Mouse (Mus musculus): Measurements from ENCODE around the gene Pgf. TPM values are rescaled to one million over a fixed set of nuclear protein-coding genes. Genes with fewer than 3 reads are reported as not detected.

The Pgf gene
- polyA plus RNA-seq, 1 experiment from 2014 or later = 13.1 TPM

DNA sequence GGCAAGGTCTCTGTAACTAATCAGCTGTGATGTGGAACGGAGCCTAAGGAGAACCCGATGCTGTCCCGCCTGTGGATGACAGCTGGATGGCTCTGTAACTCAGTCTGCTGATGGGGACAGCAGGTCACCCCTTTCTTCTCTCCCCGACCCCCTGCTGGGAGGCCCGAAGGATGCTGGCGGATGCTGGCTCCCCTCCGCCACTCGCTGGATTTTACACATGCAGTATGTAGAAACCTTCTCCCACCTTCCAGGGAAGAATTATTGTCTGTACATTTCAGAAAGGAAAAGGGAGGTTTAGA lies 4.7 kb upstream of the Pgf start:
- Histone ChIP-seq H3K4me3 (ENCODE audit: low read length) (no peak overlapping the region), H3K4me1 (ENCODE audit: control insufficient read depth, insufficient read depth, low read depth, low read length) (peaks cover 13% of the 10 kb centered on the region), H3K27ac (ENCODE audit: low read depth, low read length) (no peak overlapping the region), H3K9me3 (ENCODE audit: control insufficient read depth, low read length) (no peaks in the 10 kb centered on the region), H3K27me3 (replicated peaks; ENCODE audit: control insufficient read depth, insufficient read depth, low read length) (peaks cover 4% of the 10 kb centered on the region; the same call in 1 of the 2 replicates), H3K4me2 (ENCODE audit: low read length) (0 out of 2 replicates have a peak overlapping the region, but pooled peaks have one; percentile 20), H3K36me3 (ENCODE audit: control insufficient read depth, insufficient read depth, low read length) (no peaks in the 10 kb centered on the region), H3K9ac (ENCODE audit: low read depth, low read length) (no peak overlapping the region)
- ATAC-seq = 0 out of 2 replicates have a peak, but pooled peaks have one; percentile 22
- WGBS = 5% methylated on average over 8 of the region's 8 CpGs

DNA sequence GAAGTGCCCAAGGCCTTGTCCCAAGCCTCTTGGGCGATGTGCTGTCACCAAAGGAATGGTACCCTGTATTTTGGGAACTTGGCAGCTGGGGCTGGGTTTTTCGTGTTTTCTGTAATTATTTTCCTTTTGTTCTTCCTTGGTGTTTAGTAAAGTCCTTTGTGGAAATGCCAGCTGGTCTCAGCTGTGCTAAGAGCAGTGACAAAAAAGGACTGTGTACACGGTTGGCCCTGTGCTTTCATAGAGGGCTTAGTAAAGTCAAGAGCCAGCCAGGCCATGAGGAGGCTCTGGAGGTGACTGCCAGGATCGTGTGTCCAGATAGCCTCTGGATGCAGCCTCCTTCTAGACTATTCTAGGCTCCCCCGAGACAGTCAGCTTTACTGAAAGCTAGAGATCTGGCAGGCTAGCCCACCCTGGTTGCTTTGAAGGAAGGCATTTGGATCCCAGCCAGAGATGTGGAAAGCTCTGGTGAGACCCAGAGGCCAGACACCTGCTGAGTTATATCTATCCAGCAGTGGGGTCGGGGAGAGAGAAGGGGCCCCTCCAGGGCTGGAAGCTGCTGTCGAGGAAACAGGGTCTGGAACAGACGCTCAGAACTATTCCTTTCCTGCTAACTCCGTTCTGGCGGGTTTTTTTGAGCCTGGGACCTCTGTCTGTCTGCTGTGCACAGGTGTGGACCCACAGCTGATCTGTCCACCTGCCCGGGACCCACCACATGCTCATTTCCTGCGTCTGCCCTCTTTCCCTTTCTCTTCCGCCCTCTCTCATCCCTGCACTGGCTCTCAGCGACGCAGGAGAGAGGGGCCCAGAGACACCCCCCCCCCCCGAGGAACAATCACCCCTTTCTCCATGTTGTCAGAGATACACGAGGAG lies 4.1 kb upstream of the Pgf start:
- ATAC-seq = 0 out of 2 replicates have a peak, but pooled peaks have one; percentile 17
- H3K4me1 ChIP-seq (ENCODE audit: control insufficient read depth, insufficient read depth, low read depth, low read length) = peaks cover 19% of the 10 kb centered on the region
- WGBS = 12% methylated on average over 17 of the region's 17 CpGs
- H3K36me3 ChIP-seq (ENCODE audit: control insufficient read depth, insufficient read depth, low read length) = no peaks in the 10 kb centered on the region
- H3K4me2 ChIP-seq (ENCODE audit: low read length) = 0 out of 2 replicates have a peak overlapping the region, but pooled peaks have one; percentile 20
- no peak overlapping the region for H3K4me3 ChIP-seq (ENCODE audit: low read length)
- no peak overlapping the region for H3K27ac ChIP-seq (ENCODE audit: low read depth, low read length)
- H3K27me3 ChIP-seq (replicated peaks; ENCODE audit: control insufficient read depth, insufficient read depth, low read length) = peaks cover 4% of the 10 kb centered on the region; the same call in 1 of the 2 replicates
- H3K9me3 ChIP-seq (ENCODE audit: control insufficient read depth, low read length) = no peaks in the 10 kb centered on the region
- H3K9ac ChIP-seq (ENCODE audit: low read depth, low read length) = no peak overlapping the region

DNA sequence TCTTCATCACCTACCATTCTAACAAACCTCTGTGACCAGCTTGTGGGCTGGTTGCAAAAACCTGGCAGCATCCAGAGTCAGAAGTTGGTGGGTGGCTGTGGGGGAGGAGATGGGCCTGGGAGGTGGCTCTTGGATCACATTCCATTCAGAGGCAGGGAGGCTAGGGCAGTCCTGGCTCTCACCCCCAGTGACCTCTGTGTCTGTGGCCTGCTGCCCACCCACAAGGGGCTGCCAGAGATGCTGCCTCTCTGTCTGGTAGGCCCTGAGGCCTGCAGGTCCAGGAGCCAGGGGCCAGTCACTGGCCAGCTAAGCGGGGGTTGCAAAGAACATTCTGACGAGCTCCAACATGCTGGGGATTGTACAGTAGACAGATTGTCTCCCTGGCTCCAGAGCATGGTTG lies 704 bp upstream of the Pgf start:
- peaks cover 38% of the 10 kb centered on the region for H3K4me1 ChIP-seq (ENCODE audit: control insufficient read depth, insufficient read depth, low read depth, low read length)

DNA sequence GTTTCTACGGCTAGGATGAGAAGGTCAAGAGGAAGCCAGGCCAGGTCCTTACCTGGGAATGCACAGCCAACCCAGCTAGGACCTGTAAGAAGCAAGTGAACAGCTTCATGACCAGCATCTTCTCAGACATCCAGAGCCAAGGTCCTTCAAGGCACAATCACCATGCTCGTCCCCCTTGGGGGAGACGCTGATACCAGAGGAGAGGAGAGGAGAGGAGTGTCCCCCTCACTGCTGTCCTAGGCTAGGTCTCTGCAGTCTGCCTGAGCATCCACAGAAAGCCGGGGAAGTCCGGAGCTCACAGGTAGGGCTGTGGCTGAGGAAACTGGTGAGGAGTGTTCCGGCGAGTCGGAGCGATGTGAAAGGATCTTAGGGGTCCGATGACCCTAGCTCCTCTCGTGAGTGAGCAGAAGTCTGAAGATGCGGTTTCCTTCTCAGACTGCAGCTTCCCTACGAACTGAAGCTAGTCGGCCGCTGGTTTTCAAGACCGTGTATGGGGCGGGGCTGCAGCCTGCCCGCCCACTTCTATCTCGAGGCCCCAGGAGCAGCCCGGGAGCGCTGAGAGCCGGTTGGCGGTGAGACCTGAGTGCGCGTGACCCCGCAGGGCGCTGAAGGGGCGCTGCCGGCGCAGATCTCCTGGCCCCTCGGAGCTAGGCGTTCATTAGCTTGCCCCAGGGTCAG lies 605 bp downstream of the Pgf start:
- 4% methylated on average over 32 of the region's 32 CpGs for WGBS
- peak overlapping the region; percentile 63 for H3K9ac ChIP-seq (ENCODE audit: low read depth, low read length)
- H3K4me2 ChIP-seq (ENCODE audit: low read length) = peak overlapping the region; percentile 78
- H3K4me1 ChIP-seq (ENCODE audit: control insufficient read depth, insufficient read depth, low read depth, low read length) = peaks cover 34% of the 10 kb centered on the region
- H3K36me3 ChIP-seq (ENCODE audit: control insufficient read depth, insufficient read depth, low read length) = no peaks in the 10 kb centered on the region
- H3K27ac ChIP-seq (ENCODE audit: low read depth, low read length) = no peak overlapping the region
- peaks cover 7% of the 10 kb centered on the region; the same call in 1 of the 2 replicates for H3K27me3 ChIP-seq (replicated peaks; ENCODE audit: control insufficient read depth, insufficient read depth, low read length)
- no peak for ATAC-seq
- H3K4me3 ChIP-seq (ENCODE audit: low read length) = peak overlapping the region; percentile 40
- no peaks in the 10 kb centered on the region for H3K9me3 ChIP-seq (ENCODE audit: control insufficient read depth, low read length)

More for the DNA sequence above, 704 bp upstream of the Pgf start:
- H3K4me3 ChIP-seq (ENCODE audit: low read length) = no peak overlapping the region
- WGBS = 70% methylated on average over 2 of the region's 2 CpGs
- H3K4me2 ChIP-seq (ENCODE audit: low read length) = no peak overlapping the region
- H3K9me3 ChIP-seq (ENCODE audit: control insufficient read depth, low read length) = no peaks in the 10 kb centered on the region
- no peaks in the 10 kb centered on the region for H3K36me3 ChIP-seq (ENCODE audit: control insufficient read depth, insufficient read depth, low read length)
- no peak for ATAC-seq
- H3K27me3 ChIP-seq (replicated peaks; ENCODE audit: control insufficient read depth, insufficient read depth, low read length) = peaks cover 7% of the 10 kb centered on the region; the same call in 1 of the 2 replicates
- no peak overlapping the region for H3K9ac ChIP-seq (ENCODE audit: low read depth, low read length)
- no peak overlapping the region for H3K27ac ChIP-seq (ENCODE audit: low read depth, low read length)

DNA sequence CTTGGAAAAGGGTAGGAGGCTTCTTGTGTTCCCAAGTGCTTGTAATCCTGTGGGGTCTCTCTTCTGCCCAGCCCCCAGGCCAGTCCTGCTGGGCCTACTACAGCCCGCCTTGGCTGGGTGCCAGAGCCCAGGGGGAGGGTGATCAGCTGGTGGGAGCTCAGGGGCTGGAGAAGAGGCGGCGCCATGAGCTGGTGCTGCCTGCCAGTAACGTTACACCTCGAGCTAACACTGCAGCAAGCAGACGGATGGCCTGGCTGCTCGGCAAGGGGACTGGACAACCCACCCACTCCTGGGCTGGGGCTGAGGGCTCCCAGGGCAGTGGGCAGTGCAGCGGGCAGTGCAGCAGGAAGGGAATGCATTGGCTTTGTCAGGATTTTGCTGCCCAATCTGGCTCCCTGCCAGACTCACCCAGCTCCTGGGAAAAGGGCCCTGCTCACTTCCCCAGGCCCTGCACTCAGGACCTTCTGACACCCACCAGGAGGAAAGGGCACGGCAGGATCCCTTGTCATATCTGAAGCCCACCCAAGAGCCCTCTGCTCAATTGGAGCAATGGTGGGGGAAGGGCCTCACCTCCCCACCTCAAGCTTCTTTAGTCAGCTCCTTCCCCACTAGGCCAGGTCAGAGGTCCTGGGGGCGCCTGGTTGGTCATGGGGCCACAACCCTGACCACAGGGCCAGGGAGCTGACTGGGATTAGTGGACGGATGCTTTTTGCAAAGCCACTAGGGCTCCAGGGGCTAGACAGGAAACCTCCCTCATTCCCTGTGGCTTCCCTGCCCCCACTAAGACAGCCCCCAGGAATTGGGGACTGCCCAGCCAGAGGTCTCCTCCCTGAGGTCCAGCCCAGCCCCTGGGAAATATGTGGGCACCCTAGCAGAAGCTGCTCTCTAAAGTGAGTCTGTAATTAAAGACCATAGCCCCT lies 1.4 kb downstream of the Pgf start:
- Histone ChIP-seq H3K9me3 (ENCODE audit: control insufficient read depth, low read length) (no peaks in the 10 kb centered on the region), H3K4me3 (ENCODE audit: low read length) (peak overlapping the region; percentile 40), H3K27ac (ENCODE audit: low read depth, low read length) (peak overlapping the region; percentile 71), H3K27me3 (replicated peaks; ENCODE audit: control insufficient read depth, insufficient read depth, low read length) (peaks cover 7% of the 10 kb centered on the region; the same call in 1 of the 2 replicates), H3K36me3 (ENCODE audit: control insufficient read depth, insufficient read depth, low read length) (no peaks in the 10 kb centered on the region), H3K9ac (ENCODE audit: low read depth, low read length) (peak overlapping the region; percentile 63), H3K4me2 (ENCODE audit: low read length) (peak overlapping the region; percentile 78), H3K4me1 (ENCODE audit: control insufficient read depth, insufficient read depth, low read depth, low read length) (peaks cover 27% of the 10 kb centered on the region)
- peak; percentile 84 for ATAC-seq
- 13% methylated on average over 11 of the region's 11 CpGs for whole genome bisulfite sequencing

DNA sequence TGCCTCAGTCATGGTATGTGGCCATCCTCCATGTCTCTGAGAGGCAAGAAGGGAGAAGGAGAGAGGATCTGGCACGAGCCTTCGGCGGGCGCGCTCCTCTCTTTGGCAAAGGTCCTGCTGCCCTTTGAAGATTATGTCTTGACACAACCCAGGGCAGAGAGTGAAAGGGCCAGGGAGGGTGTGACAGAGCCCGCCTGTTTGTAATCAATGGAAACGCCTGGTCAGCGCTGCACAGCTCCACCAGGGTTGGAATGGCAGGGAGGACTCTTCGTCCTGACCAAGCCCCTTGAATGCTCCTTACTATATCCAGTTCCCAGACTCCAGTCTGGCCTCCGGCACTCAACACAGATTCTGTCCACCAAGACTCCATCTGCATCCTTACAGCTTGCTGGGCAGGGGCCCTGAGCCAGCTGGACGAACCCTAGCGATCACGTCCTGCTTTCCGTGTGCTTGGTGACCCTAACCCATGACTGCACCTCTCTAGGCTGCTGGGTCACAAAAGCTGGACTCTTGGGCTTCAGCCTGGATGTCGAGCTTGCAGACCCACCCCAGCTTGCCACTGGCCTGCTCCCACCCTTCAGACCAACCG lies 2.4 kb downstream of the Pgf start:
- WGBS = 37% methylated on average over 16 of the region's 16 CpGs
- H3K27ac ChIP-seq (ENCODE audit: low read depth, low read length) = peak overlapping the region; percentile 58
- peak overlapping the region; percentile 13; the same call in 1 of the 2 replicates for H3K9ac ChIP-seq (ENCODE audit: low read depth, low read length)
- H3K36me3 ChIP-seq (ENCODE audit: control insufficient read depth, insufficient read depth, low read length) = no peaks in the 10 kb centered on the region
- peaks cover 7% of the 10 kb centered on the region; the same call in 1 of the 2 replicates for H3K27me3 ChIP-seq (replicated peaks; ENCODE audit: control insufficient read depth, insufficient read depth, low read length)
- H3K4me2 ChIP-seq (ENCODE audit: low read length) = peak overlapping the region; percentile 78
- ATAC-seq = peak; percentile 15; the same call in 1 of the 2 replicates
- H3K9me3 ChIP-seq (ENCODE audit: control insufficient read depth, low read length) = no peaks in the 10 kb centered on the region
- peaks cover 27% of the 10 kb centered on the region for H3K4me1 ChIP-seq (ENCODE audit: control insufficient read depth, insufficient read depth, low read depth, low read length)
- peak overlapping the region; percentile 40 for H3K4me3 ChIP-seq (ENCODE audit: low read length)

DNA sequence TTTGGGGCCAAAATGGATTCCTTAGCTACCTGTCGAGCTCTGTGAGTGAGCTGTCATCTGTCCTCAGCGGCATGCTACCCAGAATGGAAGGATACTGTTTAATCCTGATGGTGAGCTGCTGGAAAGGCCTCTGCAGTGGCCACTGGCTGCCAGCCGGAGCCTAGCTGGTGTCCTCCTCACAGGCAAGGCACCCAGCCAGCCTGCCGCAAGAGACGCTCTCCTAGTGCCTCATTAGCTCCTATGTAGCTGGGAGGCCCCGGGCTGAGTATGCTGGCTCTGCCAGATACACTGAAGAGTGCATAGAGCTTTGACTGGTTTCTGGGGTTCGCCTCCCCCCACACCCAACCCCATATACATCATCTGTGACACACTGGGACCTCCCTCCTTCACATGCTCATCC lies 3.6 kb downstream of the Pgf start:
- WGBS = 62% methylated on average over 7 of the region's 7 CpGs
- Histone ChIP-seq H3K9ac (ENCODE audit: low read depth, low read length) (no peak overlapping the region), H3K4me2 (ENCODE audit: low read length) (no peak overlapping the region), H3K4me3 (ENCODE audit: low read length) (no peak overlapping the region), H3K27ac (ENCODE audit: low read depth, low read length) (0 out of 2 replicates have a peak overlapping the region, but pooled peaks have one; percentile 9), H3K4me1 (ENCODE audit: control insufficient read depth, insufficient read depth, low read depth, low read length) (peaks cover 32% of the 10 kb centered on the region), H3K9me3 (ENCODE audit: control insufficient read depth, low read length) (no peaks in the 10 kb centered on the region), H3K36me3 (ENCODE audit: control insufficient read depth, insufficient read depth, low read length) (no peaks in the 10 kb centered on the region), H3K27me3 (replicated peaks; ENCODE audit: control insufficient read depth, insufficient read depth, low read length) (peaks cover 7% of the 10 kb centered on the region; the same call in 1 of the 2 replicates)
- ATAC-seq = no peak

GRCm38 (mm10) chr12:85170948-85171307 lies 6.7 kb downstream of the Pgf start:
- H3K9ac ChIP-seq (ENCODE audit: low read depth, low read length) = no peak overlapping the region
- H3K36me3 ChIP-seq (ENCODE audit: control insufficient read depth, insufficient read depth, low read length) = no peaks in the 10 kb centered on the region
- H3K4me1 ChIP-seq (ENCODE audit: control insufficient read depth, insufficient read depth, low read depth, low read length) = peaks cover 15% of the 10 kb centered on the region
- H3K9me3 ChIP-seq (ENCODE audit: control insufficient read depth, low read length) = no peaks in the 10 kb centered on the region
- no peaks in the 10 kb centered on the region; the same call in 1 of the 2 replicates for H3K27me3 ChIP-seq (replicated peaks; ENCODE audit: control insufficient read depth, insufficient read depth, low read length)
- H3K27ac ChIP-seq (ENCODE audit: low read depth, low read length) = no peak overlapping the region
- no peak for ATAC-seq
- no peak overlapping the region for H3K4me2 ChIP-seq (ENCODE audit: low read length)
- 74% methylated on average over 3 of the region's 3 CpGs for WGBS
- H3K4me3 ChIP-seq (ENCODE audit: low read length) = no peak overlapping the region

All from hindbrain, embryonic 16.5 days (tissue).